Mouse (Mus musculus): ENCODE measurements around the gene Meiob.

GRCm38 (mm10) chr17:24757394-24757793, 46.7 kb upstream of the Meiob start:
- TF ChIP-seq CTCF (IDR thresholded peaks at IDR 0.05; ENCODE audit: control insufficient read depth, insufficient read depth, insufficient replicate concordance, low read depth, low read length), result no peak
- TF ChIP-seq POLR2A (IDR thresholded peaks at IDR 0.05; ENCODE audit: control insufficient read depth, low read depth, low read length), result no peak
